Mouse (Mus musculus) spleen, embryonic (tissue): ENCODE data around the gene Arhgef7.

Experiments used
- CTCF ChIA-PET: fragments of 350-600 bp; sonication (Branson Sonifier 250); formaldehyde crosslinking; loops from one replicate; lab custom pipeline; 2022; lab: Charles Lee

Arhgef7 gene

GRCm38 (mm10) chr8:11712244-11712643 is 15.3 kb upstream of the Arhgef7 start:
- CTCF ChIA-PET = interaction anchor here (0.7 kb wide), 1 partner anchor 995 kb away, joined by 6 read pairs; no protein-coding TSS in a partner anchor

GRCm38 (mm10) chr8:11717194-11717593 is 10.3 kb upstream of the Arhgef7 start:
- CTCF ChIA-PET = no interaction called here

- CTCF ChIA-PET = no interaction called here
Measured at GRCm38 (mm10) chr8:11727273-11727650, 259 bp upstream of the Arhgef7 start.

- CTCF ChIA-PET = no interaction called here
Measured at GRCm38 (mm10) chr8:11728482-11729295, 1.2 kb downstream of the Arhgef7 start.

GRCm38 (mm10) chr8:11730271-11730940 is 2.9 kb downstream of the Arhgef7 start:
- CTCF ChIA-PET = no interaction called here

- CTCF ChIA-PET = no interaction called here
Measured at GRCm38 (mm10) chr8:11735672-11736235, 8.2 kb downstream of the Arhgef7 start.

GRCm38 (mm10) chr8:11737096-11737495 is 9.6 kb downstream of the Arhgef7 start:
- CTCF ChIA-PET = no interaction called here

GRCm38 (mm10) chr8:11739082-11739481 is 11.6 kb downstream of the Arhgef7 start:
- CTCF ChIA-PET = no interaction called here

- CTCF ChIA-PET = no interaction called here
Measured at GRCm38 (mm10) chr8:11740857-11741256, 13.3 kb downstream of the Arhgef7 start.

GRCm38 (mm10) chr8:11743580-11743979 is 16.1 kb downstream of the Arhgef7 start:
- CTCF ChIA-PET = no interaction called here

- CTCF ChIA-PET = no interaction called here
Measured at GRCm38 (mm10) chr8:11746850-11747600, 19.5 kb downstream of the Arhgef7 start.

GRCm38 (mm10) chr8:11749472-11749871 is 22.0 kb downstream of the Arhgef7 start:
- CTCF ChIA-PET = no interaction called here

- CTCF ChIA-PET = interaction anchor here (0.6 kb wide), 1 partner anchor 55 kb away, joined by 5 read pairs; no protein-coding TSS in a partner anchor
Measured at GRCm38 (mm10) chr8:11752338-11752737, 24.8 kb downstream of the Arhgef7 start.

GRCm38 (mm10) chr8:11753155-11753941 is 25.8 kb downstream of the Arhgef7 start:
- CTCF ChIA-PET = no interaction called here

GRCm38 (mm10) chr8:11754723-11755122 is 27.2 kb downstream of the Arhgef7 start:
- CTCF ChIA-PET = no interaction called here

GRCm38 (mm10) chr8:11755873-11756272 is 28.4 kb downstream of the Arhgef7 start:
- CTCF ChIA-PET = interaction anchor here (0.6 kb wide), 1 partner anchor 169 kb away, joined by 4 read pairs; no protein-coding TSS in a partner anchor

GRCm38 (mm10) chr8:11757568-11758481 is 30.3 kb downstream of the Arhgef7 start:
- CTCF ChIA-PET = no interaction called here

- CTCF ChIA-PET = no interaction called here
Measured at GRCm38 (mm10) chr8:11758482-11759281, 31.2 kb downstream of the Arhgef7 start.

GRCm38 (mm10) chr8:11761551-11761950 is 34.0 kb downstream of the Arhgef7 start:
- CTCF ChIA-PET = no interaction called here
